Mouse (Mus musculus) forelimb bud, embryonic 11.5 days (tissue): ENCODE measurements at regions not wholly inside any gene's neighbourhood (a gene's known extent, or its start where the extent isn't known, plus 50 kb on each side); places are given as distances from the start of the nearest gene placed in this dataset.

Source experiments
- DNase-seq: peaks from one replicate; pipeline ENCODE4 v3.0.0-alpha.2; 2012; ENCODE audit warnings: low read depth, low spot score

GRCm38 (mm10) chr13:52014566-52014965, 168.1 kb downstream of the Gadd45g start:
- peak; percentile 27 for DNase-seq

- peak; percentile 65 for DNase-seq
Measured at GRCm38 (mm10) chr13:52015066-52015465, 168.6 kb downstream of the Gadd45g start.

GRCm38 (mm10) chr13:52015496-52015895, 169.0 kb downstream of the Gadd45g start:
- peak; percentile 83 for DNase-seq

GRCm38 (mm10) chr13:52017598-52018190, 171.2 kb downstream of the Gadd45g start:
- no peak for DNase-seq

GRCm38 (mm10) chr13:52019647-52020046, 173.2 kb downstream of the Gadd45g start:
- DNase-seq: no peak

- peak; percentile 43 for DNase-seq
Measured at GRCm38 (mm10) chr13:52021150-52021549, 174.7 kb downstream of the Gadd45g start.

- no peak for DNase-seq
Measured at GRCm38 (mm10) chr13:52021828-52022227, 175.3 kb downstream of the Gadd45g start.

GRCm38 (mm10) chr13:52022529-52022928, 176.1 kb downstream of the Gadd45g start:
- no peak for DNase-seq

- peak; percentile 11 for DNase-seq
Measured at GRCm38 (mm10) chr13:52024349-52024748, 177.9 kb downstream of the Gadd45g start.

GRCm38 (mm10) chr13:52024832-52025481, 178.5 kb downstream of the Gadd45g start:
- DNase-seq: peak; percentile 59

GRCm38 (mm10) chr13:52025482-52025848, 179.0 kb downstream of the Gadd45g start:
- DNase-seq: no peak

GRCm38 (mm10) chr13:52026291-52026690, 179.8 kb downstream of the Gadd45g start:
- DNase-seq: no peak

- no peak for DNase-seq
Measured at GRCm38 (mm10) chr13:52029868-52030422, 183.5 kb downstream of the Gadd45g start.

GRCm38 (mm10) chr13:52031465-52031864, 185.0 kb downstream of the Gadd45g start:
- no peak for DNase-seq

GRCm38 (mm10) chr13:52035731-52036130, 189.3 kb downstream of the Gadd45g start:
- no peak for DNase-seq

- no peak for DNase-seq
Measured at GRCm38 (mm10) chr13:52036351-52036750, 189.9 kb downstream of the Gadd45g start.

- DNase-seq: no peak
Measured at GRCm38 (mm10) chr13:52037218-52037617, 190.7 kb downstream of the Gadd45g start.

- DNase-seq: no peak
Measured at GRCm38 (mm10) chr13:52041467-52042421, 195.3 kb downstream of the Gadd45g start.

- DNase-seq: no peak
Measured at GRCm38 (mm10) chr13:52042867-52043266, 196.4 kb downstream of the Gadd45g start.

GRCm38 (mm10) chr13:52043916-52044315, 197.4 kb downstream of the Gadd45g start:
- no peak for DNase-seq

GRCm38 (mm10) chr13:52045349-52045748, 198.9 kb downstream of the Gadd45g start:
- no peak for DNase-seq

GRCm38 (mm10) chr13:52046020-52046419, 199.5 kb downstream of the Gadd45g start:
- DNase-seq: no peak
